Mouse (Mus musculus): ENCODE results near the gene Gm11077. TPM values are rescaled to one million over a fixed set of nuclear protein-coding genes. Genes with fewer than 3 reads are reported as not detected.
A peak's percentile ranks its signal among the peaks of the same experiment; 100 is the strongest.

Gm11077 gene
- total RNA-seq, 2 experiments from 2014 or later, result not detected

GRCm38 (mm10) chr6:140745586-140745985 lies 16.5 kb downstream of the Gm11077 start:
- ATAC-seq (replicated peaks; ENCODE audit: poor library complexity), result no peak

- ATAC-seq (replicated peaks; ENCODE audit: poor library complexity), result no peak
Observed at GRCm38 (mm10) chr6:140747591-140747990, 18.5 kb downstream of the Gm11077 start.

- no peak for ATAC-seq (replicated peaks; ENCODE audit: poor library complexity)
Observed at GRCm38 (mm10) chr6:140750371-140751080, 21.4 kb downstream of the Gm11077 start.

- peak; percentile 94 for ATAC-seq (replicated peaks; ENCODE audit: poor library complexity)
Observed at GRCm38 (mm10) chr6:140766365-140766764, 37.3 kb downstream of the Gm11077 start.

GRCm38 (mm10) chr6:140767237-140767636 lies 38.2 kb downstream of the Gm11077 start:
- peak; percentile 78 for ATAC-seq (replicated peaks; ENCODE audit: poor library complexity)

GRCm38 (mm10) chr6:140768180-140768579 lies 39.1 kb downstream of the Gm11077 start:
- ATAC-seq (replicated peaks; ENCODE audit: poor library complexity), result no peak

DNA sequence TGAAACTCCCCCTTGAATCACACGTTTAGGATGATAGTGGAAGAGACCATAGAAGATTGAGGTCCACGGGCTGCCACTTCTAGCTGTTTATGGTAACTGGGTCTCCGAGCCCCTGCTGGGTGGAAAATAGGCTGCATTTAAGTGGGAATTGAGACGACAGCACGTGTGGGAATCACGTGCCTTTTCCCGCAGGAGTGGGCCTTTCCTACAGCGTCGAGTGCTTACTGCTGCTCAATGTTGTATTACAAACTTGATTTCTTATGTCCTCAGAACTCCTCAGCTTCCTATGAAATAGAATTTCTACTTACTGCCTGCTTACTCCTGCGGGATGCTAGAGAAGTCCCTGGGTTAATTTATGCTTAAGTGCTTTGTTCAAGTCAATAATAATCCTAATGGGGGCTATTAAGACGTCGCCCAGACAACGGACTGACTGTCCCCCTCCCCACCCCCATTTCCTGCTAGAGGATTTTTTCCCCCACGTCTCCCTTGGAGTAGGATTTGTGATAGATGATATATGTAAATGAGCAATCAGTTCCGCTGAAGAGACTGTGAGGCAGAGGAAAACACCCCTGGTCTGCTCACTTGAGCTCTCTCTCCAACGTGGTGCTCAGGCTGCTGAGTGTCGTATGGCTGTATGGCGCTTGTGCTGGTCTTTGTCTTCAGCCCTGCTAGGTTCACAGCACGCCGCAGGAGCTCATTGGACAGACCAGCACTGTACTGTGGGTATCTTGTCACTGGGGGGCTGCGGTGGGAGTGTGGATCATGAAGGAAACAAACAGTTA lies 40.0 kb downstream of the Gm11077 start:
- no peak for ATAC-seq (replicated peaks; ENCODE audit: poor library complexity)

DNA sequence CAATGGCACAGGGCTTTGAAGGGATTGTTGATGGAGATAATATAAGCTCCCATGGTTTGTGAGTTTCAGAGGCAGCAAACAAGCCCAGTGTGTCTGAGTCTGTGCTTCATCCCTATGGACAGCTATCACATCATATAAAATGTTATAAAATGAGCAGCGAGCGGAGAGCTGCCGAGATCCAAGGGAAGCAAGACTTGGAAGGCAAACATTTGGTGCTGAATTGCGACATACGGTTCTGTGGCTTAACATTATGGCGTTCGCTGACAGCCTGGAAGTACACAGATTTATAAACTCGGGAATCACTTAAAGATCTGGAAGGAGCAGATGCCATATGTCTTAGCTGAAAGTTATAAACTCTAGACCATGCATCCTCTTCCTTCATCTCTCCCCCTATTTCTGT lies 47.2 kb downstream of the Gm11077 start:
- no peak for ATAC-seq (replicated peaks; ENCODE audit: poor library complexity)

GRCm38 (mm10) chr6:140782524-140782923 lies 53.4 kb downstream of the Gm11077 start:
- no peak for ATAC-seq (replicated peaks; ENCODE audit: poor library complexity)

- no peak for ATAC-seq (replicated peaks; ENCODE audit: poor library complexity)
Observed at GRCm38 (mm10) chr6:140786058-140786457, 57.0 kb downstream of the Gm11077 start.

- peak; percentile 81 for ATAC-seq (replicated peaks; ENCODE audit: poor library complexity)
Observed at GRCm38 (mm10) chr6:140789850-140790249, 60.8 kb downstream of the Gm11077 start.

- ATAC-seq (replicated peaks; ENCODE audit: poor library complexity), result no peak
Observed at GRCm38 (mm10) chr6:140793676-140794262, 64.7 kb downstream of the Gm11077 start.

- no peak for ATAC-seq (replicated peaks; ENCODE audit: poor library complexity)
Observed at GRCm38 (mm10) chr6:140798841-140799240, 69.8 kb downstream of the Gm11077 start.

- no peak for ATAC-seq (replicated peaks; ENCODE audit: poor library complexity)
Observed at GRCm38 (mm10) chr6:140799435-140800040, 70.5 kb downstream of the Gm11077 start.

GRCm38 (mm10) chr6:140800587-140800986 lies 71.5 kb downstream of the Gm11077 start:
- ATAC-seq (replicated peaks; ENCODE audit: poor library complexity), result no peak

Other genes with a start within 250 kb of the Gm11077 start
- gene Aebp2, start 106.6 kb upstream of the Gm11077 start, total RNA-seq (2015), result 37.5 and 41.9 TPM in 2 replicates
- gene Aebp2, start 106.6 kb upstream of the Gm11077 start, total RNA-seq (2017), result 54.6 and 57.5 TPM in 2 replicates